Mouse (Mus musculus): ENCODE measurements around the gene Msmb. TPM values are rescaled to one million over a fixed set of nuclear protein-coding genes. Genes with fewer than 3 reads are reported as not detected.
A peak's percentile ranks its signal among the peaks of the same experiment; 100 is the strongest.
"Not testable (repeated sequence)": the region's sequence is repeated elsewhere in the genome, so short reads cannot be mapped to it uniquely, and the experiment has no call there.

Msmb gene
- total RNA-seq (2017), result not detected in 2 replicates

GRCm38 (mm10) chr14:32141723-32142122, at the start of gene Msmb:
Msmb (plus strand) TSS chr14:32142023.
- no peak for ATAC-seq (replicated peaks in 1 of 2; ENCODE audit: insufficient read depth in 1 of 2, low FRiP score in 2 of 2, low TSS enrichment in 1 of 2, low read depth in 1 of 2, poor library complexity in 2 of 2, severe bottlenecking in 2 of 2)

GRCm38 (mm10) chr14:32093018-32093417, 48.8 kb upstream of the Msmb start:
- no peak for ATAC-seq (replicated peaks in 1 of 2; ENCODE audit: insufficient read depth in 1 of 2, low FRiP score in 2 of 2, low TSS enrichment in 1 of 2, low read depth in 1 of 2, poor library complexity in 2 of 2, severe bottlenecking in 2 of 2)

- peak; percentile 67 to 73 for ATAC-seq (replicated peaks in 1 of 2; ENCODE audit: insufficient read depth in 1 of 2, low FRiP score in 2 of 2, low TSS enrichment in 1 of 2, low read depth in 1 of 2, poor library complexity in 2 of 2, severe bottlenecking in 2 of 2)
Observed at GRCm38 (mm10) chr14:32093500-32094117, 48.2 kb upstream of the Msmb start.

- no peak for ATAC-seq (replicated peaks in 1 of 2; ENCODE audit: insufficient read depth in 1 of 2, low FRiP score in 2 of 2, low TSS enrichment in 1 of 2, low read depth in 1 of 2, poor library complexity in 2 of 2, severe bottlenecking in 2 of 2)
Observed at GRCm38 (mm10) chr14:32095646-32096045, 46.2 kb upstream of the Msmb start.

GRCm38 (mm10) chr14:32096740-32097139, 45.1 kb upstream of the Msmb start:
- no peak for ATAC-seq (replicated peaks in 1 of 2; ENCODE audit: insufficient read depth in 1 of 2, low FRiP score in 2 of 2, low TSS enrichment in 1 of 2, low read depth in 1 of 2, poor library complexity in 2 of 2, severe bottlenecking in 2 of 2)

- ATAC-seq (replicated peaks in 1 of 2; ENCODE audit: insufficient read depth in 1 of 2, low FRiP score in 2 of 2, low TSS enrichment in 1 of 2, low read depth in 1 of 2, poor library complexity in 2 of 2, severe bottlenecking in 2 of 2), result no peak
Observed at GRCm38 (mm10) chr14:32097691-32098090, 44.1 kb upstream of the Msmb start.

- no peak for ATAC-seq (replicated peaks in 1 of 2; ENCODE audit: insufficient read depth in 1 of 2, low FRiP score in 2 of 2, low TSS enrichment in 1 of 2, low read depth in 1 of 2, poor library complexity in 2 of 2, severe bottlenecking in 2 of 2)
Observed at GRCm38 (mm10) chr14:32098951-32099350, 42.9 kb upstream of the Msmb start.

GRCm38 (mm10) chr14:32103556-32103955, 38.3 kb upstream of the Msmb start:
- no peak for ATAC-seq (replicated peaks in 1 of 2; ENCODE audit: insufficient read depth in 1 of 2, low FRiP score in 2 of 2, low TSS enrichment in 1 of 2, low read depth in 1 of 2, poor library complexity in 2 of 2, severe bottlenecking in 2 of 2)

GRCm38 (mm10) chr14:32105663-32106062, 36.2 kb upstream of the Msmb start:
- no peak for ATAC-seq (replicated peaks in 1 of 2; ENCODE audit: insufficient read depth in 1 of 2, low FRiP score in 2 of 2, low TSS enrichment in 1 of 2, low read depth in 1 of 2, poor library complexity in 2 of 2, severe bottlenecking in 2 of 2)

GRCm38 (mm10) chr14:32106911-32107310, 34.9 kb upstream of the Msmb start:
- no peak for ATAC-seq (replicated peaks in 1 of 2; ENCODE audit: insufficient read depth in 1 of 2, low FRiP score in 2 of 2, low TSS enrichment in 1 of 2, low read depth in 1 of 2, poor library complexity in 2 of 2, severe bottlenecking in 2 of 2)

- not testable (repeated sequence) for ATAC-seq (replicated peaks in 1 of 2; ENCODE audit: insufficient read depth in 1 of 2, low FRiP score in 2 of 2, low TSS enrichment in 1 of 2, low read depth in 1 of 2, poor library complexity in 2 of 2, severe bottlenecking in 2 of 2)
Observed at GRCm38 (mm10) chr14:32112124-32112523, 29.7 kb upstream of the Msmb start.

GRCm38 (mm10) chr14:32120940-32121919, 20.6 kb upstream of the Msmb start:
- ATAC-seq (replicated peaks in 1 of 2; ENCODE audit: insufficient read depth in 1 of 2, low FRiP score in 2 of 2, low TSS enrichment in 1 of 2, low read depth in 1 of 2, poor library complexity in 2 of 2, severe bottlenecking in 2 of 2), result no peak

- ATAC-seq (replicated peaks in 1 of 2; ENCODE audit: insufficient read depth in 1 of 2, low FRiP score in 2 of 2, low TSS enrichment in 1 of 2, low read depth in 1 of 2, poor library complexity in 2 of 2, severe bottlenecking in 2 of 2), result peak; percentile 71 to 85; a peak in 3 of 4 replicates
Observed at GRCm38 (mm10) chr14:32121920-32122315, 19.9 kb upstream of the Msmb start.

- no peak for ATAC-seq (replicated peaks in 1 of 2; ENCODE audit: insufficient read depth in 1 of 2, low FRiP score in 2 of 2, low TSS enrichment in 1 of 2, low read depth in 1 of 2, poor library complexity in 2 of 2, severe bottlenecking in 2 of 2)
Observed at GRCm38 (mm10) chr14:32124261-32124660, 17.6 kb upstream of the Msmb start.

- ATAC-seq (replicated peaks in 1 of 2; ENCODE audit: insufficient read depth in 1 of 2, low FRiP score in 2 of 2, low TSS enrichment in 1 of 2, low read depth in 1 of 2, poor library complexity in 2 of 2, severe bottlenecking in 2 of 2), result not testable (repeated sequence)
Observed at GRCm38 (mm10) chr14:32125256-32125655, 16.6 kb upstream of the Msmb start.

- ATAC-seq (replicated peaks in 1 of 2; ENCODE audit: insufficient read depth in 1 of 2, low FRiP score in 2 of 2, low TSS enrichment in 1 of 2, low read depth in 1 of 2, poor library complexity in 2 of 2, severe bottlenecking in 2 of 2), result no peak
Observed at GRCm38 (mm10) chr14:32128409-32128808, 13.4 kb upstream of the Msmb start.

GRCm38 (mm10) chr14:32131836-32132235, 10.0 kb upstream of the Msmb start:
- ATAC-seq (replicated peaks in 1 of 2; ENCODE audit: insufficient read depth in 1 of 2, low FRiP score in 2 of 2, low TSS enrichment in 1 of 2, low read depth in 1 of 2, poor library complexity in 2 of 2, severe bottlenecking in 2 of 2), result peak in 1 of 2 experiments; percentile 29; a peak in 1 of 4 replicates

- ATAC-seq (replicated peaks in 1 of 2; ENCODE audit: insufficient read depth in 1 of 2, low FRiP score in 2 of 2, low TSS enrichment in 1 of 2, low read depth in 1 of 2, poor library complexity in 2 of 2, severe bottlenecking in 2 of 2), result no peak
Observed at GRCm38 (mm10) chr14:32134293-32134692, 7.5 kb upstream of the Msmb start.
